Mouse (Mus musculus) liver, embryonic 14.5 days (tissue): ENCODE data around the gene Ralgps2.

Experiments used
- CTCF ChIP-seq: IDR thresholded peaks from 2 replicates; pipeline ENCODE4 v1.5.1; 2016; ENCODE audit warnings: antibody characterized with exemption, low read depth, control low read depth
- EP300 ChIP-seq: IDR thresholded peaks from 2 replicates; pipeline ENCODE4 v1.6.1; 2016; ENCODE audit warnings: antibody characterized with exemption, low read depth

GRCm38 (mm10) chr1:156796251-156796650, 143.2 kb downstream of the Ralgps2 start:
- TF ChIP-seq CTCF: no peak
- TF ChIP-seq EP300: no peak
